In the genomic region with DNA sequence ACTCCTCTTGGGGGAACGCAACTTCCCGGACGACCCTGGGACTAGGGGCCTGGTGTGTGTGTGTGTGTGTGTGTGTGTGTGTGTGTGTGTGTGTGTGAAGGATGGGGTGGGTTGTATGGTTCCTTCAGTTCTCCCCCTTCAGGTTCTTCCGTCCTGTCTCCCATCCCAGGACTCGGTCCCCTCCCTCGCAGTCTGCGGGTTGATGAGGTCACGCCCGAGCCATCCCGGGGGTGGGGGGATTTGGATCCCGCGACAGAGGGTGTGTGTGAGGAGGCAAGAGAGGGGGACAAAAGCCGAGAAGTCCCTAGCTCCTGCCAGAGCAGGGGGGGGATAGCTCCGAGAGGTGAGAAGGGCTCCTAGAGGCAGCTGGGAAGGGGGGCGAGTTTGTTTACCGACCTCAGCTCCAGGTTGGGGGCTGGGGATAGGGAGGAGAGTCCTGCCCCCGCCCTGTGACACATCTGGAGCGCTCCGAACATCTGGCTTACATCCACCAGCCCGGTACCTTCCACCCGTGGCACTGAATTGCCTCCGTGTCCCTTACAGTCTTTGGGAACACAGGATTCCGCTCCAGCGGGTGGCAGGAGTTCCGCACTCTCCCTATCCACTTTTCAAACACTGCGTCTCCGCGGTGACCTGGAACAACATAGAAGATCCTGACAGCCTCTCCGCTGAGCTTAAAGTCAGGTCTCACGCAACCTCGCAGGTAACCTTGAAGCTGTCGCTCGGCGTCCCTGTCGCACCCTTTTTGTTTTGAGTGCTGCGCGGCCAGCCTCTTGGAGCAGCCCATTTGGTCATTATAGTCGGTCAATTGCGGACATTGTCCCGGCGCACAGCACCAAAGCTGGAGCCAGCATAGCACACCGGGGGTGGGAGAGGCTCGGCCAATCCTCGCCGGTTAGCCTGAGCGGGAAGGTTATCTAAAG, we compare ENCODE assay signal across 9 mouse cellular contexts. TPM values are rescaled to one million over a fixed set of nuclear protein-coding genes. Genes with fewer than 3 reads are reported as not detected.
DNase-seq lines count a peak whose midpoint lies in the region; ATAC-seq and TF ChIP-seq lines count a peak whose summit lies in the region.
"Had no signal": no experiment of that assay in that cellular context is flagged by ENCODE, and none has a peak within 500 bp of the region (broad histone marks: within the 10 kb centered on the region; RNA-seq: fewer than 3 reads in every experiment).

No protein-coding gene starts in this region.

- peak overlapping the region; percentile 75 for H3K9ac ChIP-seq in heart, embryonic 16.5 days (ENCODE audit: low read length)
- H3K9ac ChIP-seq in liver, embryonic 13.5 days = no peak overlapping the region
- H3K9ac ChIP-seq in stomach, embryonic 16.5 days (ENCODE audit: low read length) = peak overlapping the region; percentile 78

- 2% methylated on average over 46 of the region's 46 CpGs for WGBS in kidney, adult 2 months
- WGBS in heart, embryonic 16.5 days = under 1% methylated on average over 45 of the region's 46 CpGs
- 2% methylated on average over 45 of the region's 46 CpGs for WGBS in liver, embryonic 13.5 days (ENCODE audit: insufficient replicate concordance)
- WGBS in stomach, embryonic 16.5 days = under 1% methylated on average over 45 of the region's 46 CpGs

- DNase-seq in kidney, adult 2 months = peak; percentile 20
- DNase-seq in kidney, adult 9 months = no peak
- no peak for DNase-seq in liver, embryonic 13.5 days
- DNase-seq in layer of hippocampus, postnatal 36 days = no peak
- DNase-seq in adipocyte (ENCODE audit: low spot score) = no peak

- H3K4me3 ChIP-seq in kidney, adult 2 months (ENCODE audit: insufficient read depth, low read depth, low read length) = peak overlapping the region; percentile 28
- peak overlapping the region; percentile 56 for H3K4me3 ChIP-seq in brown adipose tissue, adult 24 weeks (ENCODE audit: insufficient read depth, low read depth, low read length)
- peak overlapping the region; percentile 69 for H3K4me3 ChIP-seq in heart, embryonic 16.5 days (ENCODE audit: low read length)
- H3K4me3 ChIP-seq in liver, embryonic 13.5 days (replicated peaks) = peak overlapping the region; percentile 49
- H3K4me3 ChIP-seq in stomach, embryonic 16.5 days (replicated peaks; ENCODE audit: low read length) = peak overlapping the region; percentile 57

- no peak for TF ChIP-seq CTCF in kidney, adult 2 months (conservative IDR thresholded peaks at IDR 0.05; ENCODE audit: insufficient read depth, insufficient read length, low read depth, low read length)

- H3K27me3 ChIP-seq in kidney, adult 2 months (replicated peaks; ENCODE audit: control insufficient read depth, insufficient read depth, low read length) = 0 out of 2 replicates have a peak, but pooled peaks cover 2% of the 10 kb centered on the region
- peaks cover 44% of the 10 kb centered on the region for H3K27me3 ChIP-seq in heart, embryonic 16.5 days (ENCODE audit: control insufficient read depth, insufficient read depth, low read length)
- peaks cover 99% of the 10 kb centered on the region for H3K27me3 ChIP-seq in liver, embryonic 13.5 days
- peaks cover 40% of the 10 kb centered on the region for H3K27me3 ChIP-seq in stomach, embryonic 16.5 days (ENCODE audit: control insufficient read depth, insufficient read depth, low read length)

- no peak for ATAC-seq in heart, embryonic 16.5 days (replicated peaks; ENCODE audit: extremely low read depth, insufficient read depth, low FRiP score)
- ATAC-seq in liver, embryonic 13.5 days (ENCODE audit: low read depth) = no peak
- ATAC-seq in stomach, embryonic 16.5 days (ENCODE audit: insufficient read depth, low FRiP score) = no peak

- TF ChIP-seq POLR2A in kidney, adult 2 months (IDR thresholded peaks at IDR 0.05; ENCODE audit: low read depth, low read length) = no peak

- H3K36me3 ChIP-seq in kidney, adult 2 months (ENCODE audit: control insufficient read depth, insufficient read depth, low read length) = no peaks in the 10 kb centered on the region
- H3K36me3 ChIP-seq in heart, embryonic 16.5 days (ENCODE audit: control insufficient read depth, insufficient read depth) = no peaks in the 10 kb centered on the region
- no peaks in the 10 kb centered on the region for H3K36me3 ChIP-seq in liver, embryonic 13.5 days
- H3K36me3 ChIP-seq in stomach, embryonic 16.5 days (ENCODE audit: control insufficient read depth, insufficient read depth, low read length) = no peaks in the 10 kb centered on the region

- H3K27ac ChIP-seq in kidney, adult 2 months (ENCODE audit: insufficient read depth, low read depth, low read length) = no peak overlapping the region
- H3K27ac ChIP-seq in brown adipose tissue, adult 24 weeks (replicated peaks; ENCODE audit: low read depth, low read length) = no peak overlapping the region
- no peak overlapping the region for H3K27ac ChIP-seq in heart, embryonic 16.5 days (ENCODE audit: low read length)
- H3K27ac ChIP-seq in liver, embryonic 13.5 days = no peak overlapping the region
- no peak overlapping the region for H3K27ac ChIP-seq in stomach, embryonic 16.5 days (ENCODE audit: low read length)
- H3K27ac ChIP-seq: macrophage had no signal

- H3K4me2 ChIP-seq in heart, embryonic 16.5 days (ENCODE audit: low read depth, low read length) = peak overlapping the region; percentile 98
- H3K4me2 ChIP-seq in liver, embryonic 13.5 days = peak overlapping the region; percentile 65
- H3K4me2 ChIP-seq in stomach, embryonic 16.5 days (ENCODE audit: low read depth, low read length) = peak overlapping the region; percentile 96

- no peaks in the 10 kb centered on the region; the same call in 1 of the 2 replicates for H3K4me1 ChIP-seq in kidney, adult 2 months (ENCODE audit: control insufficient read depth, insufficient read depth, low read length)
- no peaks in the 10 kb centered on the region for H3K4me1 ChIP-seq in brown adipose tissue, adult 24 weeks (ENCODE audit: control insufficient read depth, insufficient read depth, insufficient read length, low read length)
- H3K4me1 ChIP-seq in heart, embryonic 16.5 days (ENCODE audit: control insufficient read depth, insufficient read depth, low read length) = peaks cover 39% of the 10 kb centered on the region
- H3K4me1 ChIP-seq in liver, embryonic 13.5 days (replicated peaks) = peaks cover 30% of the 10 kb centered on the region
- H3K4me1 ChIP-seq in stomach, embryonic 16.5 days (ENCODE audit: control insufficient read depth, insufficient read depth, low read length) = peaks cover 37% of the 10 kb centered on the region

- no peaks in the 10 kb centered on the region for H3K9me3 ChIP-seq in heart, embryonic 16.5 days (replicated peaks; ENCODE audit: control insufficient read depth, low read length)
- H3K9me3 ChIP-seq in liver, embryonic 13.5 days (replicated peaks) = no peaks in the 10 kb centered on the region
- H3K9me3 ChIP-seq in stomach, embryonic 16.5 days (replicated peaks; ENCODE audit: control insufficient read depth, low read length) = no peaks in the 10 kb centered on the region

RNA-seq across cellular contexts. Expression of a gene that starts 0.9 kb away (rescaled TPM):
- 8.1 and 10.1 TPM in 2 replicates for polyA plus RNA-seq in kidney, adult 2 months (2012; rRNA removed)
- polyA plus RNA-seq in brown adipose tissue, adult 24 weeks (2012; ENCODE audit: insufficient read depth, insufficient read length, missing spikeins) = 2.5 and 5.5 TPM in 2 replicates
- polyA plus RNA-seq in heart, embryonic 16.5 days (2015; fragmentation: Nextera tagmentation; extraction: Ambion mirVana) = 7.8 and 9.8 TPM in 2 replicates
- polyA plus RNA-seq in liver, embryonic 13.5 days (2015; fragmentation: Nextera tagmentation; extraction: Ambion mirVana) = 0.84 and 1.1 TPM in 2 replicates
- 4.7 and 5.8 TPM in 2 replicates for polyA plus RNA-seq in stomach, embryonic 16.5 days (2015; fragmentation: Nextera tagmentation; extraction: Ambion mirVana)
- total RNA-seq in layer of hippocampus, postnatal 36 days (2021) = 1 to 10 TPM; 1.6 to 2.0 TPM
- polyA plus RNA-seq: macrophage had no signal
